Mouse (Mus musculus) CH12.LX (cell line): ENCODE results near the gene Fgf14. TPM values are rescaled to one million over a fixed set of nuclear protein-coding genes. Genes with fewer than 3 reads are reported as not detected.

Experiments used
- DNase-seq: peaks from one replicate; pipeline ENCODE4 v3.0.0-alpha.2; 2013; ENCODE audit errors: extremely low read depth
- H3K27ac ChIP-seq: 2 replicates; pipeline ENCODE4 v1.5.1; 2012; ENCODE audit warnings: low read depth, mild to moderate bottlenecking, control low read depth, moderate library complexity; ENCODE audit not compliant: insufficient read depth
- H3K27me3 ChIP-seq: replicated peaks from 2 replicates; pipeline ENCODE3; 2012; ENCODE audit warnings: inconsistent platforms
- H3K36me3 ChIP-seq, 2 experiments: replicated peaks in 1 of 2; 2 replicates each; pipeline versions ENCODE3 to v1.6.1; 2012; ENCODE audit warnings: inconsistent platforms in 1 of 2, low read length in 1 of 2, mild to moderate bottlenecking in 1 of 2, mixed read lengths in 1 of 2, moderate library complexity in 1 of 2; ENCODE audit not compliant: control insufficient read depth in 1 of 2, insufficient read depth in 1 of 2
- H3K4me1 ChIP-seq, 2 experiments: 2 replicates each; pipeline ENCODE4 v1.6.1; 2012; ENCODE audit warnings: inconsistent platforms in 1 of 2, moderate library complexity in 1 of 2; ENCODE audit not compliant: insufficient read depth in 2 of 2, control insufficient read depth in 1 of 2
- H3K4me2 ChIP-seq: 2 replicates; pipeline ENCODE4 v1.6.1; 2012; ENCODE audit warnings: low read depth, mild to moderate bottlenecking, control low read depth; ENCODE audit not compliant: poor library complexity, insufficient read depth, severe bottlenecking
- H3K4me3 ChIP-seq, 3 experiments: fragments of 150-350 bp in 1 of 3; sonication (generic) in 1 of 3; replicated peaks in 1 of 3; 2 replicates each; pipeline versions ENCODE3 to v1.5.1; 2011 to 2012; ENCODE audit warnings: low read depth in 2 of 3, low read length in 2 of 3, mild to moderate bottlenecking in 2 of 3, moderate library complexity in 2 of 3, control low read depth in 1 of 3, improper control_type of control experiment in 1 of 3, inconsistent platforms in 1 of 3, mixed read lengths in 1 of 3; ENCODE audit not compliant: poor library complexity in 1 of 3
- H3K79me2 ChIP-seq: replicated peaks from 2 replicates; pipeline ENCODE4 v1.6.1; 2012; ENCODE audit warnings: mild to moderate bottlenecking, moderate library complexity; ENCODE audit not compliant: control insufficient read depth, poor library complexity, insufficient read depth, severe bottlenecking; ENCODE audit errors: extremely low read depth
- H3K9ac ChIP-seq: 2 replicates; pipeline ENCODE4 v1.6.1; 2012; ENCODE audit warnings: low read depth, mild to moderate bottlenecking, control low read depth, moderate library complexity; ENCODE audit not compliant: insufficient read depth
- H3K9me3 ChIP-seq: replicated peaks from 2 replicates; pipeline ENCODE3; 2012; ENCODE audit warnings: low read length, inconsistent platforms, mixed read lengths
- CHD1 ChIP-seq: IDR thresholded peaks from 2 replicates; pipeline ENCODE4 v1.6.1; 2012; ENCODE audit warnings: low read depth, low read length, improper control_type of control experiment, inconsistent platforms
- E2F4 ChIP-seq: IDR thresholded peaks from 2 replicates; pipeline ENCODE4 v1.6.1; 2011; ENCODE audit warnings: low read depth, low read length, improper control_type of control experiment; ENCODE audit not compliant: insufficient replicate concordance
- EP300 ChIP-seq: IDR thresholded peaks from 2 replicates; pipeline ENCODE4 v1.6.1; 2011; ENCODE audit warnings: low read length, improper control_type of control experiment
- JUND ChIP-seq: conservative IDR thresholded peaks from 2 replicates; pipeline ENCODE4 v1.6.1; 2011; ENCODE audit warnings: low read depth, low read length, improper control_type of control experiment
- MAFK ChIP-seq: IDR thresholded peaks from 2 replicates; pipeline ENCODE4 v1.6.1; 2011; ENCODE audit warnings: low read length, improper control_type of control experiment; ENCODE audit not compliant: insufficient replicate concordance
- MAZ ChIP-seq: IDR thresholded peaks from 2 replicates; pipeline ENCODE4 v1.6.1; 2012; ENCODE audit warnings: low read depth, mild to moderate bottlenecking, inconsistent platforms, low read length, improper control_type of control experiment, moderate library complexity
- MEF2A ChIP-seq: IDR thresholded peaks from 2 replicates; pipeline ENCODE4 v1.6.1; 2014; ENCODE audit warnings: low read depth, mild to moderate bottlenecking, inconsistent platforms, low read length, improper control_type of control experiment, borderline replicate concordance
- NELFE ChIP-seq: IDR thresholded peaks from 2 replicates; pipeline ENCODE4 v1.6.1; 2011; ENCODE audit warnings: low read depth, low read length, improper control_type of control experiment
- NRF1 ChIP-seq: IDR thresholded peaks from 2 replicates; pipeline ENCODE4 v1.6.1; 2014; ENCODE audit warnings: low read depth, mild to moderate bottlenecking, inconsistent platforms, low read length, improper control_type of control experiment, moderate library complexity
- POLR2A ChIP-seq: IDR thresholded peaks from 2 replicates; pipeline ENCODE4 v1.6.1; 2011; ENCODE audit warnings: low read depth, mild to moderate bottlenecking, improper control_type of control experiment, low read length
- RAD21 ChIP-seq: IDR thresholded peaks from 2 replicates; pipeline ENCODE4 v1.6.1; 2011; ENCODE audit warnings: low read depth, mild to moderate bottlenecking, low read length, improper control_type of control experiment, moderate library complexity
- SIN3A ChIP-seq: IDR thresholded peaks from 2 replicates; pipeline ENCODE4 v1.6.1; 2012; ENCODE audit warnings: low read length, improper control_type of control experiment, inconsistent platforms
- TBP ChIP-seq: conservative IDR thresholded peaks from 2 replicates; pipeline ENCODE4 v1.6.1; 2011; ENCODE audit warnings: low read depth, low read length, improper control_type of control experiment
- USF1 ChIP-seq: IDR thresholded peaks from 2 replicates; pipeline ENCODE4 v1.6.1; 2014; ENCODE audit warnings: low read depth, mild to moderate bottlenecking, inconsistent platforms, low read length, improper control_type of control experiment
- USF2 ChIP-seq: conservative IDR thresholded peaks from 2 replicates; pipeline ENCODE4 v1.6.1; 2011; ENCODE audit warnings: low read depth, low read length, improper control_type of control experiment
- ZKSCAN1 ChIP-seq: IDR thresholded peaks from 2 replicates; pipeline ENCODE4 v1.6.1; 2012; ENCODE audit warnings: low read depth, inconsistent platforms, low read length, improper control_type of control experiment, borderline replicate concordance
- dilution Hi-C: fragments of 300-500 bp; cut with MboI; formaldehyde crosslinking; loops from 2 replicates; pipeline ENCODE4 v1.14.3; 2020; ENCODE audit warnings: low sequenced_read_pairs; ENCODE audit not compliant: extremely low pct_unique_long_range_greater_than_20kb, extremely low pct_ligation_motif_present
- in situ Hi-C: fragments of 300-500 bp; cut with MboI; formaldehyde crosslinking; loops from 3 replicates; pipeline ENCODE4 v1.14.3; 2019; ENCODE audit warnings: low sequenced_read_pairs, low pct_ligation_motif_present, low pct_unique_long_range_greater_than_20kb, mixed read lengths
- polyA plus RNA-seq: library from polyadenylated mRNA; unstranded; fragments of >175 nt; gene quantifications from 2 replicates; pipeline ENCODE4 v1.2.1, GENCODE M21; 2012; ENCODE audit warnings: low read depth; ENCODE audit not compliant: insufficient read length
- total RNA-seq, 2 experiments: library from RNA; depleted of rRNA; stranded (reverse); fragments of 300-350 nt in 1 of 2; fragments of >200 nt in 1 of 2; gene quantifications; 2 replicates each; pipeline ENCODE4 v1.2.3; 2012 to 2014

Fgf14 gene
- total and polyA plus RNA-seq, 3 experiments, result not detected

GRCm38 (mm10) chr14:124605031-124605743, 71.7 kb downstream of the Fgf14 start:
- H3K9me3 ChIP-seq, result no peaks in the 10 kb centered on the region
- no peaks in the 10 kb centered on the region for H3K4me1 ChIP-seq
- H3K27me3 ChIP-seq, result no peaks in the 10 kb centered on the region
- no peak for DNase-seq
- no peak overlapping the region for H3K4me2 ChIP-seq
- TF ChIP-seq JUND (no peak), NELFE (no peak), MAFK (no peak), RAD21 (no peak), TBP (no peak)
- H3K36me3 ChIP-seq, result no peaks in the 10 kb centered on the region
- no peak overlapping the region for H3K9ac ChIP-seq
- no peaks in the 10 kb centered on the region for H3K79me2 ChIP-seq
- in situ Hi-C loops, result no loop called here
- dilution Hi-C loops, result no loop called here
- H3K27ac ChIP-seq, result no peak overlapping the region
- H3K4me3 ChIP-seq, result no peak overlapping the region

GRCm38 (mm10) chr14:124576571-124576970, 100.4 kb downstream of the Fgf14 start:
- no peak for TF ChIP-seq NELFE
- TF ChIP-seq E2F4, result no peak
- no peak for TF ChIP-seq USF1
- TF ChIP-seq EP300, result no peak
- no peak for TF ChIP-seq NRF1
- TF ChIP-seq USF2, result no peak
- TF ChIP-seq MAFK, result no peak
- no peak for TF ChIP-seq MEF2A
- no peak for TF ChIP-seq RAD21
- TF ChIP-seq MAZ, result no peak
- no peak for TF ChIP-seq POLR2A
- TF ChIP-seq CHD1, result no peak
- TF ChIP-seq TBP, result no peak
- no peak for TF ChIP-seq ZKSCAN1
- no peak for TF ChIP-seq SIN3A
- TF ChIP-seq JUND, result no peak
- no peaks in the 10 kb centered on the region for H3K27me3 ChIP-seq
- H3K4me2 ChIP-seq, result no peak overlapping the region
- H3K36me3 ChIP-seq, result no peaks in the 10 kb centered on the region
- no peak overlapping the region for H3K4me3 ChIP-seq
- H3K27ac ChIP-seq, result no peak overlapping the region
- dilution Hi-C loops, result no loop called here
- H3K79me2 ChIP-seq, result no peaks in the 10 kb centered on the region
- no peaks in the 10 kb centered on the region for H3K9me3 ChIP-seq
- H3K9ac ChIP-seq, result no peak overlapping the region
- in situ Hi-C loops, result no loop called here
- no peaks in the 10 kb centered on the region for H3K4me1 ChIP-seq
- no peak for DNase-seq
